Mouse (Mus musculus) ES-E14 (cell line): ENCODE results near the gene Prkch.

Source experiments
- CHD2 ChIP-seq: IDR thresholded peaks from 2 replicates; pipeline ENCODE4 v1.6.1; 2014; ENCODE audit warnings: mild to moderate bottlenecking, low read depth, low read length, inconsistent platforms
- MAFK ChIP-seq: IDR thresholded peaks from 2 replicates; pipeline ENCODE4 v1.6.1; 2014; ENCODE audit warnings: mild to moderate bottlenecking, low read depth, low read length, inconsistent platforms; ENCODE audit not compliant: insufficient read depth

DNA sequence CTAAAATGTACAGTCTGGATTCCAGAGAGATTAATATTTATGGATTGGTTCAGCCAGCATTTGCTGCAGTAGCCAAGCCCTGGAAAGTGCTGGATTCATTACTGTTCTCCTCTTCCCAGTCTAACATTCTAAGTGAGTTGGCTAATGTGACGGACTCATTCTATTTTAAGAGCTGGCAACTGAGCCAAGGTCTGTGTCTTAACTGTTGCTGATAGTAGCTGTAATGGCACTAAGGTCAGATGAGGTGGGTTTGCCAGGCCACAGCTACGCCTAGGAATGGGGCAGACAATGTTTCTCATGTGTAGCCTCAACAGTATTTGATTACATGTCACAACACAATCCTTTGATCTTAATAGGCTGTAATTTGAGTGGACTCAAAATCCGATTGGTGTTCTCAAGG lies 137.5 kb downstream of the Prkch start:
- TF ChIP-seq CHD2: no peak
- no peak for TF ChIP-seq MAFK
